Mouse (Mus musculus): Measurements from ENCODE around the gene Cckbr.

DNA sequence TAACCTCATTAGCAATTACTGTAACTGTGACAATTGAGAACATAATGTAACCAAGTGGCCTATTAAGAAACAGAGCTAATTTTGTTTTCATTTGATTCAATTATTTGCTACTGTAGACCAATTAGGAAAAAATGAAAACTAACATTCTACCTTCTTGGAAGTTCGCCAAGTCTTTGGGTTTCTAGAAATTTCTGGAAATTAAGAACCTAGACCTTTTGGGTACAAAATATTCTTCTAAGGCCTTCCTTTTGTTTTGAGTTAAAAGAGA, 51.8 kb downstream of the Cckbr start:
- no peak for TF ChIP-seq GATA1 (IDR thresholded peaks at IDR 0.05; ENCODE audit: borderline replicate concordance, low read length)
- TF ChIP-seq FLI1 (IDR thresholded peaks at IDR 0.05; ENCODE audit: low read length), result no peak
